Mouse (Mus musculus) heart, adult 18-20 months (tissue): ENCODE results near the gene Trim17. TPM values are rescaled to one million over a fixed set of nuclear protein-coding genes. Genes with fewer than 3 reads are reported as not detected.
"Not testable (repeated sequence)": the region's sequence is repeated elsewhere in the genome, so short reads cannot be mapped to it uniquely, and the experiment has no call there.

ENCODE experiments used
- DNase-seq, 2 experiments: peaks; one replicate each; pipeline ENCODE4 v3.0.0; 2021 to 2022; ENCODE audit warnings: mixed read lengths in 1 of 2
- total RNA-seq, 2 experiments: library from RNA; stranded (reverse); gene quantifications; 2 replicates each; pipeline ENCODE4 v1.2.3; 2021

The Trim17 gene
- total RNA-seq, 2 experiments from 2014 or later = 0.12 TPM; not detected in 1

DNA sequence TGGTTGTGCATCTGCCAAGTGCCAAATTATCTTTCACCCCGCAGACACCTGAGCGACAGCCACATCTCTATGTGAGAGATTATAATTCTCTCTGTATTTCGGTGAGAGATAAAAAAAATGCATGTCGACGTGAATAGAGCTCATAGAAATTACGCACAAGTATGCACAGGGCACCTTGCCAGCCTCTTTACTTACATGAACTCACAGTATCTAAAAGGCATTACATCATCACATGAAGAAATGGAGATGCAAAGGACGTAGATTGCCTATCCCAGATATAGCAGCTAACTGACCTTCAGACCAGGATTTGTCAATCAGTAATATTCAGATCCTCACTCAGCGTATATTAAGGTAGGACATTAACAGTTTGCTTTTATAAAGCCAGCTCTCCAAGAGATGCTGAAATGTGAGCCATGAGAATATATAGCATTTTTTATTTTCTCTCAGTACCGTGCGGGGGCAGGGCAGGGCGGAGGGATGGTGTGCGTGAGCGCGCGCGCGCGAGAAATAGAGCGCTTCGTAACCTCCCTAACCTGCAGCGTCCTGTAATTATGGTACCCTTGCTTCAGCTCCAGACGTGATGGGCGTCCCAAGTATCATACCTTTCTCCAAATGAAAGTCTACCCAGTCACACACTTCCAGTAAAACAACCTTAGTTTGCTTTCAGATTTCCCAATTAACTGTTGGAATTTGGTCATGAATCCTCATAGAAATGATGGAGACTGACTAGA lies 6.5 kb upstream of the Trim17 start:
- no peak for DNase-seq

DNA sequence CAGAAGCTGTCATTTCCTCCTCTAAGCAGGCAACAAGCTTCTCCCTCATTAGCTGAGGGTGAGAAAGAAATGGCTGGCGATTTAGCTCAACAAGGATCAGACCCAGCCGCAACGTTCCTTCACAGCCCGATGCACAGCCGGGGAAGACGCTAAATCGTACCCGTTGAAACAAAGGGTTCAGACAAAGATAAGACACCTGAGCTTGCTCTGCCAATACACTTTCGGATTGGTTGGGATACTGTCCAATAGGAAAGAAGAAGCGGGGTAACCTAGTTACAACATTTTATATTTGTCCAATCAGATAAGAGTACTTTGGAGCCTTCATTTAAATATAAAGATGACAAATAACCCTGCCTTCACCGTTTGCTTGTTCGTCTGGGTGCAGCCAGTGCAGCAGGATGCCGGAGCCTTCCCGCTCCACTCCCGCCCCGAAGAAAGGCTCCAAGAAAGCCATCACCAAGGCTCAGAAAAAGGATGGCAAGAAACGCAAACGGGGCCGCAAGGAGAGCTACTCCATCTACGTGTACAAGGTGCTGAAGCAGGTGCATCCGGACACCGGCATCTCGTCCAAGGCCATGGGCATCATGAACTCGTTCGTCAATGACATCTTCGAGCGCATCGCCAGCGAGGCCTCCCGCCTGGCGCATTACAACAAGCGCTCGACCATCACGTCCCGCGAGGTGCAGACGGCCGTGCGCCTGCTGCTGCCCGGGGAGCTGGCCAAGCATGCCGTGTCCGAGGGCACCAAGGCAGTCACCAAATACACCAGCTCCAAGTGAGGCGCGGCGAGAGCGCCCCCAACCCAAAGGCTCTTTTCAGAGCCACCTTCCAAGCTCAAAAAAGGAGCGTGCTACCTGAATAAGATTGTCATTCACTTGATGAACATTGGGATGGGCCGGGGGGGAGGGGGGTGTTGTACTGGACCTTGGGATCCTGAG lies 5.7 kb upstream of the Trim17 start, which contains the start of gene Hist3h2ba:
Gene Hist3h2ba, plus strand, starts transcription at position 379 of the 938 bp plus-strand sequence.
- peak; percentile 66 to 72 for DNase-seq

DNA sequence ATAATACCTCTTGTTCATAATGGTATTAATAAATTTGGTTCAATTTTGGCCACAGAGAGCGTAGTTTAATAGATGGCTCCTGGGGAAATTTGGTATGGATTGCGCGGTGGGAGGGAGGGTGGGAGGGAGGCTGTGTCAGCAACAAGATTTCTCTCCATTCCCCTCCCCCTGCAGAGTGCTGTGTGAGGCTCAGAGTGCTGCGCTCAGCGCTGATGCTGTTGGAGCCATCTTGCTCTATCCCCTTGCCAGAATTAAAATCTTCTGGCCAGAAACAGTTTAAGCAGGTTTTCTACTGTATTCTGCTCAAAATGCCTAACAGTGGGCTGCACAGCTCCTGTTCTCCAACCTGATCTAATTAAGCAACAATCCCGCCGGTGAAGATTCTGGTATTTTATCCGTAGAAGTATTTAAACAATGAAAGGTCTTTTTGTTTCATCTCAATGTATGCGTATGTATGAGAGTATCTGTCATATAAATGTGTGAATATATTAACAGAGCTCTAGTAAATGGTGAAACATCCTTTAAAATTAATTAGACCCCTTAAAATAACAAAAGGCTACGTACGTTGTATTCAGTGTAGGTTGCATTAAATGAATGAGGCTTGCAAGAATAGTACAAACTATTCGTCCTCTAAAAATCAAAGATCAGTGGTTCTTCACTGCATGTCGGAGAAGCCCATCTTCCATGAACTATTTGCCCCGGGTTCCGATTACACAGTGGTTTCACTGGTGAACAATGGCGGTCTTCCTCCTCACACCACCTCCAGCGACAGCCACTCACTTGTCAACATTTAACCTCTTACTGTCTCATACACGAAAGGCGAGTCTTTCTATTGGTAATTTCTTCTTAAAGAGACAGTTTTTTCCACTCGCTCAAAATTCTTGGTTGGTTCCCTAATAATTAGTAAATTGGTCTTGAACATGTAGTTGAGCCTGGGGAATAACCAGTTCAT lies 4.7 kb upstream of the Trim17 start:
- no peak for DNase-seq

DNA sequence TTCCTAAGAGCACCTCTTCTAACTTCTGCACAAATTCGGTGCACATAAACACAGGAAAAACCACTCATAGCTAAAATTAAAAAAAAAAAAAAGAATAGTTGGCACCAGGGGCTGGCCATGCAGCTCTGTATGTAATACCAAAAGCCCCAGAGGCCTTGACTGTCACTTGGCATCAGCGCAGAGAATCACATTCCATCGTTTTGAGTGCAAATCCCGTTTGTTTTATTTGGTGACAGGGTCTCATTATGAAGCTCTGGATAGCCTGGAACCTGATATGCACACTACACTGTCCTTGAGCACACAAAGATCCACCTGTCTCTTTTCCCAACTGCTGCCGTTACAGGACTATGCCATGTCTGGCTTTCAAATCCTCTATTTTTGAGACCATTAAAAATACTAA lies 3.3 kb upstream of the Trim17 start:
- DNase-seq = no peak

DNA sequence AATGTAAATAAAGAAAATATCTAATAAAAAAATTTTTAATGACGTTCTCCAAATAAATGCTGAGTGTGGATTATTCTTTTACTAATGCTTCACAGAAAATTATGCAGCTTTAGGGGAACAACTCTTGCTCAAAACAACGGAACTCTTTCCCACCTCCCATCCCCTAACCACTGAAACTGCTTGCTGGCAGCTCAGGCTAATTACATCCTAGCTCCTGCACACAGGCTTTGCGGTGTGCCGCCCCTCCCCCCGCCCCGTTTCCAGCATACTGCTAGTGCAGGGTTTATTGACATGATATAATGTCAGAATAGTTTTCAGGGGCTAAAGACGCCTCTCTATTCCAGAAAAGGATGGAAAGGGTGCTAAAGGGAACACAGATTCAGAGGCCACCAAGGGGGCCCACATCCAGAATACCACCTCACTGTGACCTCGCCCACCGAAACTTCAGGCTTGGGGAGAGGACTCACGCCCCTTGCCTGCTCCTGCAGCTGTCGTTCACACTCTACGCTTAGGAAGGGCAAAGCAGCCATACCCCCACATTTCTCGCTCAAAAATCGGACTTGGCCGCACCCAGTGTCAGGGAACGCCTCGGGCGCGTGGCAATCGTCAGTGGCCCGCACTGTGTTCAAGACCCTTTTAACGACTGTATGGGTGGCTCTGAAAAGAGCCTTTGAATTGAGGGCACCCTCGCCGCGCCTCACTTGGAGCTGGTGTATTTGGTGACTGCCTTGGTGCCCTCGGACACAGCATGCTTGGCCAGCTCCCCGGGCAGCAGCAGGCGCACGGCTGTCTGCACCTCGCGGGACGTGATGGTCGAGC lies 925 bp upstream of the Trim17 start:
- no peak for DNase-seq

DNA sequence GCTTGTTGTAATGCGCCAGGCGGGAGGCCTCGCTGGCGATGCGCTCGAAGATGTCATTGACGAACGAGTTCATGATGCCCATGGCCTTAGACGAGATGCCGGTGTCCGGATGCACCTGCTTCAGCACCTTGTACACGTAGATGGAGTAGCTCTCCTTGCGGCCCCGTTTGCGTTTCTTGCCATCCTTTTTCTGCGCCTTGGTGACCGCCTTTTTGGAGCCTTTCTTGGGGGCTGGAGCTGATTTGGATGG lies 390 bp upstream of the Trim17 start:
- not testable (repeated sequence) for DNase-seq

DNA sequence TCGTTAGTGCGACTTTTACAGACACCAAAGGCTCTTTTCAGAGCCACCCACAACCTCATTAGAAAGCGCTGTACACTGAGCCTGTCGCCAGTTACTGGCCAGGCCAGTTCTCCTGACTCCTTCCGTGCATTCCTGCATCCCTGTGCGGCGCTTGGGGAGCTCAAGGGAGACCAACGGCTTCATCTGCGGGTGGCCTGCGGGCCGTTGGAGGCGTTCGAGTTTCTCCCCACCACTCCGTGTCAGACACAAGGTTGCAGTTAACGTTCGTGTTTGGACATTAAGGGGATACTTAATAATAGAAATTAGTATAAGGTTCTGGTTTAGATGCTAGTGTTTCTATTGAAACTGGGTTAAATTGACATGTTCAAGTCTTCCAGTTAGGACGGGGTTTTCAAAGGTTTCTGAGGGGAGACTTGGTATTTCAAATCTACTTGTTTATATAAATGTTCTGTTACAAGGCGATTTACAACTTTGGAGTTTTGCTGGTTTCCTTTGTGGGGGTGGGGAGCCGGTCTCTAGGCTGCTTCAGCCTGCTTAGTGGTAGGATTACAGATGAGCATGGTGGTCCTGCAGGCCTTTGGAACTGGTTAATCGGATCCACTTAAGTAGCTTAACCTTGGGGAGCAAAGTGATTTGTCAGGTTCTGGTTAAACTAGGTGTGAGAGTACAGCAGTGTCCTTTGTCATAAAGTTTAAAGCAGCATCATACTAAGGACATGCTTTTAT lies 820 bp downstream of the Trim17 start:
- no peak for DNase-seq

DNA sequence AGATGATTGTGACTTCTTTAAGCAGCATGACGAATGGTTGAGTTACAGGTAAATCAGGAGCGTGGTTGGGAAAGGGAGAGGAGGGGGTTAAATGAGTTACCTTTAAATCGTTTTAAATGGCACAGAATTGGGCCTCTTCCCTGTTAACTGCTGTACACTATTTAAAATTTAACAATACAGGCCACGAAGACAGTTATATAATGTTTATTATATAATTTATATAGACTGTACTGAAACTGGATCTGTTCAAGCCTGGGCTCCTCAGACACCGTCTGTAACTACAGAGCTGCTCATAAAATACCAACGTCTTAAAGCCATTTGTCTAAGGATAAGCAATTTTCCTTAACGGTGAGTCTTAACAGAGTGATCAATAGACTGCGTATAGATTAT lies 1.4 kb downstream of the Trim17 start:
- no peak for DNase-seq

DNA sequence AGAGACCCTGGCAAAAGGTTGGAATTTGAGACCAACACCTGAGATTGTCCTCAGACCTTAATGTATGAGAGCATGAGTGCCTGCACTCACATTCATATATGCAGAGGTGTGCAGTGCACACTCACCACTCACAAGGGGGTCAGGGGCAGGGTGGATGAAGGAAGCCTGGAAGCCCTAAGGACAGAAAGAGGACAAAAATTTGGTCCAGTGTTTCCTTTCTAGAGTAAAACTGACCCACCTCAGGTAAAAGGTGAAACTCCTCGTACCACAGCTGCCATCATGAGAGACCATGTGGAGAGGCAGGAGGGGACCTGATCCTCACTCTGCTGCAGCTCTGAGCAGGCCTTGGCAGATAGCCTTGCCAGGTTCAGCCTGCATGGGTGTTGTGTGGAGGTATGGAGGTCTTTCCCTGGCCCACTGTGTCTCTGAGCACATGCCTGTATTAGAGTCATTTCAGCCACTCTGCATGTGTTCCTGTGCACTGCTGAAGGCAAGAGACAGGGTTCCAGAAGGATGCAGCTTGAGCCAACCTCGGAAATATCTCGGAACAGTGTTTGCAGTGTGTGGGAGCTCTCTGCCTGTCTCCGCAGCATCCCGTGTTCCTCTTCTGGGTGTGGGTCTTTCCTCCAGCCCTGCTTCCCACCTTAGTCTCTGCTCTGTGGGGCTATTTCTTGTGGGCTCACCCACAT lies 2.9 kb downstream of the Trim17 start:
- no peak for DNase-seq

DNA sequence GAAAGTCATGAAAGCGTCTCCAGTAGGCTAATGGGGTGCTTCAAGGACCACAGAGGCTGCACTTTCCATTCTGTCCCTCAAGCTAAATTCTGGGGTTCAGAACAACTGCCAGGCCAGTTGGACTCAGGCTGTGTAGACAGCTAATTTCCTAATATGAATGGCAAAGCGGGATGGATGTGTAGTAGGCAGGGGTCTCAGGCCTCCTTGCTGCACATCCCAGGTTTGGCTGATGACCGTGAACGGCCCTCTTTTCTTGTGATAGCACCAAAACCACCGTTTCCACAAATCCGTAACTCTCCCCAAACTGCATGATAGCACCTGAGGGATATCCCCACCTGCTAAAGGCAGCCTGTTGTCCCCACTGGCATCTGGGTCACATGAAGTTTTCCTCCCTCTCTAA lies 4.1 kb downstream of the Trim17 start:
- DNase-seq = no peak

DNA sequence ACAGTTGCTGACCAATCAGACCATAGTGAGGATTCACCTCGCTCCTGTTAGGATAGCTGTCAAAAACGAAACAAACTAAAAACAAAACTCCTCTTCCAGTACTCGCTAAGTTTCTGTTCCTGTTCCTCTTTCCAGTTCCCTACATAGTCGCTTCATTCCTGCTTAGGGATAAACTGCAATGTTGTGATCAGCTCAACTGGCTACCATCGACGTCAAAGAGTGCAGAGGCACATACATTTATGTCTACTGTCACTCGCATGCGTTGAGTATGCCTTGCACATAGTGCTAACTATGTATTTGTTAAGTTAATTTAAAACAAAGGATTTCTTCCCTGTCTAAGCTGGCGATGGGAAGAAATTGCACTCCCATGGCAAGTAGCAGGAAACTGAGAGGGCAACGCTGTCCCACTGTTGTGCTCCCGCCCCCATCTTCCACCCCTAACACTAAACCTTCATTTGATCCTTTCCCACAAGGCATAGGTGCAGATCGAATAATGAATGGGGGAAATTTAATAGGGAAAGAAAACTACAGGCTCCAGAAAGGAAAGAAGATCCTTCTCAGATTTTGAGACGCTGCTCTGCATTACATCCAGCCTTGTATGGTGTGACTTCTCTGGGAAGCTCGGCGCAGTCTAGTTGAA lies 4.8 kb downstream of the Trim17 start:
- no peak for DNase-seq

DNA sequence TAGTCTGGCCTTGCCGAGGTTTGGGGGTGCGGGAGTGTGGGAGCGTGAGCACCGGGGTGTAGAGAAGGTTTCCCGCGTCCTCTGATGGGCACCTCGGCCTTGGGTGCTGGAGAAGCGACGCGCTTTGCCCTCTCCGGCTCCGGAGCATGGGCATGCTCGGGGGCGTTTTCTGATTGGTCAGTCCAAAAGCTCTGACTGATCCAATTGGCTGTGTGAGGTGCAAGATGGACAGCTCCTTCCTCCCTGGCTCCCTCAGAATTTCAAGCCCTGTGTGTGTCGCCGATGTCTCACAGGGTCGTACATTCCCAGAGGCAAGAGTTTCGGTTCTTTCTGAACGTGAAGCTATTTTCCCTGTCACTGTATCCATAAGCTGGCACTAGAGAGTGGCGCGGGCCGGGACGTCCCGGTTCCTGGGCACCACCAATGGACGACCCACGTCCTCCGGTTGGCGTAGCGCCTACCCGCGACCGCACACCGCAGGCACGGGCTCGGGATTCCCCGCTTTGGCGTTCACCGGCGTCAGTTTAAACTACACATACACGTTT lies 5.5 kb downstream of the Trim17 start:
- peak; percentile 84 to 88 for DNase-seq

DNA sequence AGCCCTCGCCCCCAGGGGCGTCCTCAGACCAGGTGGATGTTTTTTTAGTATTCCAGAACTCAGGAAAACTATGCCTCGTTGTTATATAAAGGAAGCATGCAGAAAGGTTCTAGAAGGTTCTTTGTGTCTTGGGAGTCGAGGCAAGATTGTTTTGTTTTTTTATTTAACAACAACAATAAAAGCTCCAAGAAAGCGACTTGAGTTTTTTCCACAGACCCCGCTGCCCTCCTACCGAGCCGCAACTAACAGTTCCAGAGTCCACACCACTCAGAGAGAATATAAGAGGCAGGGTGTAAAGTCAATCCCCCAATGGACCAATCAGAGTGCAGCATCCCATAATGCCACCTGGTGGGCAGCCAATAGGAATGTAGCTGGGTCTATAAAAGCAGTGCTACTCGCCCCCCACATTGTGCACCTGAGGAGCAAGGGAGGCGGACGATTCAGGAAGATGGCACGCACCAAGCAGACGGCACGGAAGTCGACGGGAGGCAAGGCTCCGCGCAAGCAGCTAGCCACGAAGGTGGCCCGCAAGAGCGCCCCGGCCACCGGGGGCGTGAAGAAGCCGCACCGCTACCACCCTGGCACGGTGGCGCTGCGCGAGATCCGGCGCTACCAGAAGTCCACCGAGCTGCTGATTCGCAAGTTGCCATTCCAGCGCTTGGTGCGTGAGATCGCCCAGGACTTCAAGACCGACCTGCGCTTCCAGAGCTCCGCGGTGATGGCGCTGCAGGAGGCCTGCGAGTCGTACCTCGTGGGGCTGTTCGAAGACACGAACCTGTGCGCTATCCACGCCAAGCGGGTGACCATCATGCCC lies 7.1 kb downstream of the Trim17 start:
- no peak for DNase-seq

DNA sequence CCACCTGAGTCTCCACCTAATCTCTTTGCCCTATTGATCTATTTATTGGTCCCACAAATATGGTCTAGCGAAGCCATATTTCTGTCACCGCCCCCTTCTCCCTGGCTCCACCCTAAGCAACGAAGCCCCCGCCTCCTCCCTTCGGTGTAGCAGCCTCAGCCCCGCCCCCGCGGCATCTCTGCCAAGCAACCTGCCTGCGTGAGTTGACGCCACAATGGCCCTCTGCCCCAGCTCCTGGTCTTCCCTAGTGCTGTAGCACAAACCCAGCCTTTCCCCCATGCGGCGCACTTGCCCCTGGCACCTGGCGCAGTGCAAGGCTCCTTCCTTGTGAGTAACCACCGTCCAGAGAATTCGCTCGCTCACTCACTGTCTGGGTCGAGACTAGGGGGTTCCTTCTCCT lies 9.1 kb downstream of the Trim17 start:
- no peak for DNase-seq

DNA sequence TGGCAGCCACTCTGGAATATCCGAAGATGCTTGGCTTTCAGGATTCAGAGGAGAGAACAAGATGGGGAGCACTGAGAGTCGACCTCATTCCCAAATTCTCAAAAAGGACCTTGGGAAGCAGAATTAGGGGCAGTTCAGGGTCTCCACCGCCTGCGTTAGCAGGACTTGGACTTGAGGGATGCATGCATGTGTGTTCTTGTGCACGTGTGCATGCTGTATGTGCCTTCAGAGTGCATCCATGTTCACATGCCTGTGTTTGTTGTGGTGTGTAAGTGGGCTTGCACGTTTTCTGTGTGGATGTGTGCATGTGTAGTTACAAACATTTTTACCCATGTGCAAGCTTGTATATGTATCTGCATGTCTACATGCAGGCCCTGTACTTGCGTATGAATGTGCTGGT lies 9.7 kb downstream of the Trim17 start:
- DNase-seq = no peak

DNA sequence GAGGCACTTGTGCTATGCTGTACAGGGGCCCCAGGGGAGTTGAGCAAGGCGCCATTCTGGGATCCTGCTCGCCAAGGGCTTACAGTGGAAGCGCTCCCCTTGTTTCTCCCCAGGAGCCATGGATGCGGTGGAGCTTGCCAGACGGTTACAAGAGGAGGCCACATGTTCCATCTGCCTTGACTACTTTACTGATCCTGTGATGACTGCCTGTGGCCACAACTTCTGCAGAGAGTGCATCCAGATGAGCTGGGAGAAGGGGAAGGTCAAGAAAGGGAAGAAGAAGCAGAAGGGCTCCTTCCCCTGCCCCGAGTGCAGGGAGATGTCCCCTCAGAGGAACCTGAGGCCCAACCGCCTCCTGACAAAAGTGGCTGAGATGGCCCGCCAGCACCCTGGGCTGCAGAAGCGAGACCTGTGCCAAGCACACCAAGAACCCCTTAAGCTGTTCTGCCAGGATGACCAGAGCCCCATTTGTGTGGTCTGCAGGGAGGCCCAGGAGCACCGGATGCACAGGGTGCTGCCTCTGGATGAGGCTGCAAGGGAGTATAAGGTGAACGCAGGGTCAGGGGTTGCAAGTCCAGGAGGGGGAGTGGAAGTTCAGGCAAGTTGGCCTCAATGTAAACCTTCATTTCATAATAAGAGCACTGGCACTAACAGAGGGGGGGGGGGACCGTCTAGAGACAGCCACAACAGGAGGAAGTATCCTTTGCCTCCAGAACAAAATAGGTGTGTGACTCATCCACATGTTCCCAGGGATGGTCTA lies 10.7 kb downstream of the Trim17 start:
- no peak for DNase-seq

DNA sequence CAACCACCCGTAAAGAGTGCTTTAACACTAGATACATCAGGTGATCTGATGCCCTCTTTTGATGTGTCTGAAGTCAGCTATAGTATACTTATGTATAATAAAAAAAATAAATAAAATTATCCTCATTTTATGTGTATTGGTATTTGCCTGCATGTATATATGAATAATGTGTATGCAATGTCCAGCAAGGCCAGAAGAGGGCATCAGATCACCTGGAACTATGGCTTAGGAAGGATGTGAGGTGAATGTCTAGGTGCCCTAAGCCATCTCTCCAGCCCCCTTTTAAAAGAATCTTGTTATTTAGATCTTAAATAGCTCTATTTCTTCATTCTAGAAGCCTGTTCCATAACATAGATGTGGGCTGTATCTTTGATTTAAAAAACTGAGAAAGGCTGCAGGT lies 12.9 kb downstream of the Trim17 start:
- no peak for DNase-seq

DNA sequence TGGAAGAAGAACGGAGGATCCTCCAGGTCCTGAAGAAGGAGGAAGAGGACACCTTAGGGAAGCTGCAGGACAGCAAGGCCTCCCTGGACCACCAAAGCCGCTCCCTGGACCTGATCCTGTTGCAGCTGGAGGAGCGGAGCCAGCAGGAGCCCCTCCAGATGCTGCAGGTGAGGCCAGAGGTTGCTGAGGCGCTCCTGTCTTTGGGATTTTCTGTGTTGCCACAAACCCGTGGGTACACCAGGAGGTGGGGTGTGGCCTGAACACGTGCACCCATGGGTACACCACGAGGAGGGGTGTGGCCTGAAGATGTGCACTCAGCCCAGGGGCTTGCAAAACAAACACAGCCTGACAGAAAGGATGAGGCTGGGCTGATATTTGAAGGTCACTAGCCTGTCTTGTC lies 14.1 kb downstream of the Trim17 start:
- DNase-seq = no peak
